In the genomic region with DNA sequence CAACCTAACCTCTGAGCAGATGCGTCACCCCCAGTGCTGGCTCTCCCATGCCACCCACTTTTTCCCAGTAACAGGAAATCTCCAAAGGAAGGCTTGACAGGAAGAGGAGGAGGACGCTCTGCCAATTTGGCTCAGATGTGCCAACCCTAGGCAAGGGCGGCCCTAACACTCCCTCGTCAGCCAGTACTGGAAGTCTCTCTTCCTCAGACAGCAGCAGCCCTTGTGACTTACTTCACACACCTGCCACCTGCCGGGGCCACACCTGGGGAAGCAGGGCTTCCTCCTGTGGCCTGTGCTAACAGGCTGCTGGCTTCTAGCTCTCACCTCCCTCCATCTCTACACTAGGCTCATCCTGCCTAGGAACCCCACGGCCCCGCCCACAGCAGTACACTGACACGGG, we compare ENCODE assay signal across 13 mouse cellular contexts. TPM values are rescaled to one million over a fixed set of nuclear protein-coding genes. Genes with fewer than 3 reads are reported as not detected.
DNase-seq lines count a peak whose midpoint lies in the region; ATAC-seq and TF ChIP-seq lines count a peak whose summit lies in the region.
"Had no signal": no experiment of that assay in that cellular context is flagged by ENCODE, and none has a peak within 500 bp of the region (broad histone marks: within the 10 kb centered on the region; RNA-seq: fewer than 3 reads in every experiment).

No protein-coding gene starts in this region.

- H3K4me2 ChIP-seq in liver, embryonic 12.5 days, result no peak overlapping the region
- H3K4me2 ChIP-seq in liver, postnatal 0 days (ENCODE audit: low read depth, low read length), result no peak overlapping the region

- no peaks in the 10 kb centered on the region for H3K27me3 ChIP-seq in heart, adult 2 months (ENCODE audit: control insufficient read depth, insufficient read depth, low read length)
- H3K27me3 ChIP-seq in liver, embryonic 12.5 days (replicated peaks), result no peaks in the 10 kb centered on the region; the same call in 1 of the 2 replicates
- no peaks in the 10 kb centered on the region for H3K27me3 ChIP-seq in liver, postnatal 0 days (ENCODE audit: insufficient read depth, low read length)
- no peaks in the 10 kb centered on the region for H3K27me3 ChIP-seq in small intestine, adult 2 months (ENCODE audit: control insufficient read depth, insufficient read depth, low read length)

- peak; percentile 44 for ATAC-seq in liver, embryonic 12.5 days
- ATAC-seq in liver, postnatal 0 days, result no peak
- ATAC-seq: hindbrain, postnatal 0 days had no signal

- H3K79me2 ChIP-seq in heart, adult 2 months (replicated peaks; ENCODE audit: control insufficient read depth, insufficient read depth, low read length), result peaks cover 2% of the 10 kb centered on the region; the same call in 1 of the 2 replicates

- no peak for TF ChIP-seq CTCF in heart, adult 2 months (IDR thresholded peaks at IDR 0.05)
- TF ChIP-seq CTCF in liver, postnatal 0 days (IDR thresholded peaks at IDR 0.05; ENCODE audit: low read depth), result no peak
- no peak for TF ChIP-seq CTCF in embryonic fibroblast, embryonic 13.5 days (IDR thresholded peaks at IDR 0.05; ENCODE audit: borderline replicate concordance, insufficient read depth, low read length)
- TF ChIP-seq CTCF in small intestine, adult 2 months (IDR thresholded peaks at IDR 0.05; ENCODE audit: extremely low read depth, insufficient read length, insufficient replicate concordance, low read depth, low read length), result no peak

- TF ChIP-seq POLR2A in heart, adult 2 months (IDR thresholded peaks at IDR 0.05; ENCODE audit: insufficient read depth, low read depth, low read length), result no peak
- TF ChIP-seq POLR2A in embryonic fibroblast, embryonic 13.5 days (IDR thresholded peaks at IDR 0.05; ENCODE audit: low read depth, low read length), result no peak
- TF ChIP-seq POLR2A in small intestine, adult 2 months (IDR thresholded peaks at IDR 0.05; ENCODE audit: low read depth, low read length), result no peak

- DNase-seq in heart, adult 11 months, result peak; percentile 93
- no peak for DNase-seq in heart, adult 2 months
- DNase-seq in liver, postnatal 0 days, result no peak
- no peak for DNase-seq in right cerebral cortex, postnatal 25 days
- DNase-seq in left cerebral cortex, postnatal 4 days, result no peak
- DNase-seq: spleen, adult 18-20 months; thymus, adult 2 months had no signal

- H3K27ac ChIP-seq in heart, adult 2 months, result no peak overlapping the region
- peak overlapping the region; percentile 22 for H3K27ac ChIP-seq in liver, embryonic 12.5 days
- H3K27ac ChIP-seq in liver, postnatal 0 days (ENCODE audit: low read depth), result no peak overlapping the region
- H3K27ac ChIP-seq in embryonic fibroblast, embryonic 13.5 days (ENCODE audit: insufficient read depth, low read length), result 0 out of 2 replicates have a peak overlapping the region, but pooled peaks have one; percentile 46
- peak overlapping the region; percentile 80 for H3K27ac ChIP-seq in small intestine, adult 2 months (ENCODE audit: insufficient read depth, low read depth, low read length)
- H3K27ac ChIP-seq: hindbrain, postnatal 0 days; layer of hippocampus, adult 2 months had no signal

- no peaks in the 10 kb centered on the region for H3K36me3 ChIP-seq in heart, adult 2 months (ENCODE audit: control insufficient read depth, insufficient read depth, low read length)
- peaks cover 7% of the 10 kb centered on the region; the same call in 1 of the 2 replicates for H3K36me3 ChIP-seq in liver, embryonic 12.5 days
- H3K36me3 ChIP-seq in liver, postnatal 0 days (replicated peaks; ENCODE audit: insufficient read depth, low read length), result no peaks in the 10 kb centered on the region
- H3K36me3 ChIP-seq in small intestine, adult 2 months (ENCODE audit: control insufficient read depth, insufficient read depth, low read length), result no peaks in the 10 kb centered on the region

- no peak overlapping the region for H3K9ac ChIP-seq in heart, adult 2 months (ENCODE audit: low read depth, low read length)
- peak overlapping the region; percentile 25; the same call in 1 of the 2 replicates for H3K9ac ChIP-seq in liver, embryonic 12.5 days
- no peak overlapping the region for H3K9ac ChIP-seq in liver, postnatal 0 days (replicated peaks)

- no peaks in the 10 kb centered on the region for H3K9me3 ChIP-seq in liver, embryonic 12.5 days (replicated peaks)
- H3K9me3 ChIP-seq in liver, postnatal 0 days (ENCODE audit: low read length), result no peaks in the 10 kb centered on the region

- intact Hi-C loops in heart, adult 2 months (cut with DNase I), result no loop called here
- intact Hi-C loops in left cerebral cortex, postnatal 4 days (cut with DNase I), result no loop called here

- WGBS in heart, adult 2 months, result 53% methylated on average over 8 of the region's 8 CpGs
- WGBS in liver, embryonic 12.5 days (ENCODE audit: insufficient replicate concordance), result 60% methylated on average over 8 of the region's 8 CpGs
- WGBS in liver, postnatal 0 days (ENCODE audit: insufficient replicate concordance), result 55% methylated on average over 8 of the region's 8 CpGs
- WGBS in small intestine, adult 2 months, result 21% methylated on average over 8 of the region's 8 CpGs

- H3K4me1 ChIP-seq in heart, adult 2 months (ENCODE audit: control insufficient read depth, insufficient read depth, low read length), result peaks cover 14% of the 10 kb centered on the region
- peaks cover 80% of the 10 kb centered on the region for H3K4me1 ChIP-seq in liver, embryonic 12.5 days
- peaks cover 29% of the 10 kb centered on the region for H3K4me1 ChIP-seq in liver, postnatal 0 days (ENCODE audit: insufficient read depth)
- H3K4me1 ChIP-seq in embryonic fibroblast, embryonic 13.5 days (ENCODE audit: control insufficient read depth, insufficient read depth, low read length), result peaks cover 12% of the 10 kb centered on the region
- H3K4me1 ChIP-seq in small intestine, adult 2 months (ENCODE audit: control insufficient read depth, insufficient read depth, insufficient read length, low read length), result peaks cover 57% of the 10 kb centered on the region

- no peak overlapping the region for H3K4me3 ChIP-seq in heart, adult 2 months
- H3K4me3 ChIP-seq in liver, embryonic 12.5 days, result no peak overlapping the region
- H3K4me3 ChIP-seq in liver, postnatal 0 days (ENCODE audit: low read depth, low read length), result no peak overlapping the region
- H3K4me3 ChIP-seq in embryonic fibroblast, embryonic 13.5 days (ENCODE audit: insufficient read depth, low read length), result no peak overlapping the region
- no peak overlapping the region for H3K4me3 ChIP-seq in small intestine, adult 2 months (ENCODE audit: low read depth, low read length)
- H3K4me3 ChIP-seq: erythroblast, embryonic 14.5 days; layer of hippocampus, adult 2 months had no signal

- no peak for TF ChIP-seq EP300 in heart, adult 2 months (IDR thresholded peaks at IDR 0.05; ENCODE audit: insufficient read depth, low read depth, low read length)
- TF ChIP-seq EP300 in liver, postnatal 0 days (IDR thresholded peaks at IDR 0.05; ENCODE audit: low read depth), result no peak

RNA-seq across cellular contexts. Expression of a gene that starts 31.9 kb away (rescaled TPM):
- 10 to 100 TPM; 27.2 to 43.0 TPM for total RNA-seq in heart, adult 2 months (2021)
- polyA plus RNA-seq in heart, adult 2 months (2012; rRNA removed), result 19.2 and 19.4 TPM in 2 replicates
- polyA plus RNA-seq in liver, embryonic 12.5 days (2016; fragmentation: Nextera tagmentation; extraction: Ambion mirVana), result 8.7 and 9.9 TPM in 2 replicates
- polyA plus RNA-seq in liver, postnatal 0 days (2015; fragmentation: Nextera tagmentation; extraction: Ambion mirVana), result 2.5 and 3.2 TPM in 2 replicates
- 11.4 and 11.9 TPM in 2 replicates for polyA plus RNA-seq in embryonic fibroblast, embryonic 13.5 days (2011; ENCODE audit: insufficient read length, low read depth, missing spikeins)
- polyA plus RNA-seq in small intestine, adult 2 months (2012; rRNA removed), result 33.0 and 71.5 TPM in 2 replicates
- 10 to 100 TPM; 23.0 to 25.6 TPM for total RNA-seq in left cerebral cortex, postnatal 4 days (2021)

Comparison
In these comparisons a context has a peak if more than half of its experiments do, and no peak if none do; other contexts are left out.
1. H3K27ac ChIP-seq: peak in liver, embryonic 12.5 days (single experiment), embryonic fibroblast, embryonic 13.5 days (single experiment) and small intestine, adult 2 months (single experiment); none in heart, adult 2 months (single experiment) and liver, postnatal 0 days (single experiment).